Mouse (Mus musculus) midbrain, embryonic 14.5 days (tissue): ENCODE measurements around the gene C1rl. TPM values are rescaled to one million over a fixed set of nuclear protein-coding genes. Genes with fewer than 3 reads are reported as not detected.
"Not testable (repeated sequence)": the region's sequence is repeated elsewhere in the genome, so short reads cannot be mapped to it uniquely, and the experiment has no call there.

ENCODE experiments used
- ATAC-seq: fragments of 200-750 bp; cut with Nextera tagmentation; 2 replicates; pipeline ENCODE4 v1.8.0; 2017; ENCODE audit warnings: moderate number of reproducible peaks, moderate library complexity; ENCODE audit not compliant: low FRiP score, low TSS enrichment
- DNase-seq: peaks from one replicate; pipeline ENCODE4 v3.0.0-alpha.2; 2015
- H3K27ac ChIP-seq: fragments of 300-500 bp; sonication (generic); replicated peaks from 2 replicates; pipeline ENCODE4 v1.5.1; 2014; ENCODE audit warnings: mild to moderate bottlenecking, low read depth, low read length, moderate library complexity
- H3K27me3 ChIP-seq: fragments of 300-500 bp; sonication (generic); 2 replicates; pipeline ENCODE4 v1.6.1; 2014; ENCODE audit warnings: low read length, control low read depth, mixed read lengths; ENCODE audit not compliant: control insufficient read depth, insufficient read depth
- H3K36me3 ChIP-seq: fragments of 300-500 bp; sonication (generic); 2 replicates; pipeline ENCODE4 v1.6.1; 2014; ENCODE audit warnings: low read length, control low read depth; ENCODE audit not compliant: control insufficient read depth, insufficient read depth
- H3K4me1 ChIP-seq: fragments of 300-500 bp; sonication (generic); 2 replicates; pipeline ENCODE4 v1.6.1; 2014; ENCODE audit warnings: mild to moderate bottlenecking, antibody characterized with exemption, low read length, control low read depth; ENCODE audit not compliant: control insufficient read depth, insufficient read depth
- H3K4me2 ChIP-seq: fragments of 300-500 bp; sonication (generic); 2 replicates; pipeline ENCODE4 v1.6.1; 2014; ENCODE audit warnings: mild to moderate bottlenecking, low read length, moderate library complexity
- H3K4me3 ChIP-seq: fragments of 300-500 bp; sonication (generic); replicated peaks from 2 replicates; pipeline ENCODE4 v1.5.1; 2014; ENCODE audit warnings: low read depth, low read length
- H3K9ac ChIP-seq: fragments of 300-500 bp; sonication (generic); replicated peaks from 2 replicates; pipeline ENCODE4 v1.6.1; 2014; ENCODE audit warnings: mild to moderate bottlenecking, low read length, moderate library complexity
- H3K9me3 ChIP-seq: fragments of 300-500 bp; sonication (generic); 2 replicates; pipeline ENCODE4 v1.6.1; 2016; ENCODE audit warnings: low read length, control low read depth, mixed read lengths; ENCODE audit not compliant: control insufficient read depth
- WGBS: fragments of 180-500 bp; shearing (Covaris S2); extraction: QIAGEN DNeasy Blood & Tissue Kit; methylation state at CpG from one replicate; pipeline ENCODE4 v1.1.7; 2014; 5-methylcytosine and 5-hydroxymethylcytosine counted together
- polyA plus RNA-seq: library from polyadenylated mRNA; unstranded; fragments of >200 nt; fragmentation: Nextera tagmentation; extraction: Ambion mirVana; gene quantifications from 2 replicates; pipeline ENCODE4 v1.2.1, GENCODE M21; 2014

The C1rl gene
- polyA plus RNA-seq, 1 experiment from 2014 or later, result 0.09 TPM

DNA sequence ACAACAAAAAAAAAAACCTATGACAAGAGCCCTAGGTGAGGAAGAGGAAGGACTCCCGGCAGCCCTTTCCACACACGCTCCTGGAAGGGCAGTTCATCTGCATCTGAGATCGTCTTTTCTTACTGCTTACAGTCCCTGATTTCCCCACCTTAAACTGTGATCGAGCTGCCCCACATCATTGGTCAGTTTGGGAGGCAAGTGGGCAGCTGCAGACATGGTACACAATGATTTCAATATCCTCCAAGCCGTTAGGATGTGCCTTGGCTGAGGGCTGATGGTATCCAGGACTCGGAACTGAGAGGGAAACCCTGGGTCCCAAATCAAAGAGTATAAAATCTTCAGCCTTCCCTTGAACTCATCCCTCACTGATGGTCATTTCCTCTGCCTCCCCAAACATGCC, 27.6 kb upstream of the C1rl start:
- ATAC-seq (no peak), DNase-seq (no peak)
- Histone ChIP-seq H3K27me3 (no peaks in the 10 kb centered on the region), H3K36me3 (peaks cover 9% of the 10 kb centered on the region; the same call in 1 of the 2 replicates), H3K9me3 (no peaks in the 10 kb centered on the region), H3K27ac (peak overlapping the region; percentile 89), H3K9ac (peak overlapping the region; percentile 81), H3K4me3 (peak overlapping the region; percentile 67), H3K4me2 (peak overlapping the region; percentile 78), H3K4me1 (peaks cover 16% of the 10 kb centered on the region)
- WGBS, result 40% methylated on average over 6 of the region's 6 CpGs

DNA sequence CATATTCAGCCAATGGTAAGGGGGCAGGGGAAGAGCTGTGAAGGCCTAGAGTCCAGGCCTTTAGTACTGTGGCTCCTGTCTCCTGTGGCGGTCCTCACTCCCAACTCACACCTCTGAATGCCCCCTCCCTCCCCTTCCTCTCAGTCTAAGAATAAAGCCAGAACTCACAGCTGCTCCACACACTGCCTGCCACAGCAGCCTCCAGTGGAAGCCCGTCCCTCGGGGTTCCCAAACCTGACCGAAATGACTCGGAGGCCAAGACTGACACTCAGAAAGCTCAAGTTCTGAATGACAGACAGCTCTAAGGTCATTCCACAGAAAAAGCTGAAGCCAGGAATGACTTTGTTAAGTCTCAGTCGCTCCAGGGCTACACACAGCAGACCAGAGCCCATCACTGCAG, 27.2 kb upstream of the C1rl start:
- WGBS, result 73% methylated on average over 6 of the region's 6 CpGs
- no peaks in the 10 kb centered on the region for H3K27me3 ChIP-seq
- H3K27ac ChIP-seq, result 0 out of 2 replicates have a peak overlapping the region, but pooled peaks have one; percentile 89
- H3K4me2 ChIP-seq, result peak overlapping the region; percentile 78
- no peak overlapping the region for H3K9ac ChIP-seq
- H3K4me3 ChIP-seq, result peak overlapping the region; percentile 67; the same call in 1 of the 2 replicates
- no peaks in the 10 kb centered on the region for H3K9me3 ChIP-seq
- peaks cover 16% of the 10 kb centered on the region for H3K4me1 ChIP-seq
- DNase-seq (no peak), ATAC-seq (no peak)
- H3K36me3 ChIP-seq, result peaks cover 6% of the 10 kb centered on the region; the same call in 1 of the 2 replicates

DNA sequence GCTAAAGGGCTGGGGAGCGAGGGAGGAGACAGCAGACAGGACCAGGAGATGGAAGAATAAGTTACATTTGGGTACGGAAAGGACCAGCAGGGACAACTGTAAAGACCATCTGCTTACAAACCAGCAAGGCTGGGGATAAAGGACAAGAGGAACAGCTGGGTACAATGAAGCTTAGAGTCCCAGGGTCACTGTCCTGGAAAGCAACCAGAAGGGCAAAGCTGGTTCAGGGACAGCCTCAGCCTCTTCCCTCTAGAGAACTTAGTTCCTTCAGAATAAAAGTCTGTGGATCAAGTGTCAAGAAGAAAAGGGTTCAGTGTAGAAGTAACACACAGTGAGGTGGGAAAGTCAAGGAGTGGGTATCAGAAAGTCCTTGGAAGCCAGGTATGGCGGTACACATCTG, 21.8 kb upstream of the C1rl start:
- H3K27ac ChIP-seq, result no peak overlapping the region
- no peaks in the 10 kb centered on the region for H3K9me3 ChIP-seq
- WGBS, result 94% methylated on average over 3 of the region's 3 CpGs
- no peak overlapping the region for H3K4me3 ChIP-seq
- no peak for DNase-seq
- no peak overlapping the region for H3K9ac ChIP-seq
- H3K4me1 ChIP-seq, result no peaks in the 10 kb centered on the region
- H3K27me3 ChIP-seq, result no peaks in the 10 kb centered on the region
- H3K4me2 ChIP-seq, result no peak overlapping the region
- ATAC-seq, result no peak
- H3K36me3 ChIP-seq, result no peaks in the 10 kb centered on the region

DNA sequence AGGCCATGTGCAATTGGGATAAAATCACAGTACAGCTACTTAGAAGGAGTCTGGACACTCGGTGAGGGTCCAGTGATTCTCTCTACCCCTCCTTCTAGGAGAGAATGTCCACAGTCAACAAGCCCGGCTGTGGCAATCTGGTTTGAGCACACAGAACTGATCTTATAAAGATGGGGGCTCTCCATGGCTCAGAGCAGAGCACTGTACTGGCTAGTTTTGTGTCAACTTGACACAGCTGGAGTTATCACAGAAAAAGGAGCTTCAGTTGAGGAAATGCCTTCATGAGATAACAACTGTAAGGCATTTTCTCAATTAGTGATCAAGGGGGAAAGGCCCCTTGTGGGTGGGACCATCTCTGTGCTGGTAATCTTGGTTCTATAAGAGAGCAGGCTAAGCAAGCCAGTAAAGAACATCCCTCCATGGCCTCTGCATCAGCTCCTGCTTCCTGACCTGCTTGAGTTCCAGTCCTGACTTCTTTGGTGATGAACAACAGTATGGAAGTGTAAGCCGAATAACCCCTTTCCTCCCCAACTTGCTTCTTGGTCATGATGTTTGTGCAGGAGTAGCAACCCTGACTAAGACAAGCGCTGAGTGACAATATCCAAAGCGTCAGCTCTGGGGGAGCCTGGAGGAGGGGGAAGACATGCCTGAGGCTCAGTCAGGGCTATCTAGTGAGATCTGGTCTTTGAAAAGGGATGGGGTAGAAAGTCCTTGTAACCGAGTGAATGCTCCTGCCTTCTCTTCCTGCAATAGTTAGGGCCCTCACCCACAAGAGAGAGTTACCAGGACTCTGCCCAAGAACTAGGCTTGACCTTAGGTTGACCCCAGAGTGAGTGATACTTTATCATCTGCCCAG, 20.9 kb upstream of the C1rl start:
- H3K9ac ChIP-seq, H3K9me3 ChIP-seq, H3K36me3 ChIP-seq, H3K27me3 ChIP-seq, H3K4me2 ChIP-seq, DNase-seq, H3K4me1 ChIP-seq, H3K4me3 ChIP-seq, ATAC-seq, H3K27ac ChIP-seq: not testable (repeated sequence)
- 80% methylated on average over 6 of the region's 6 CpGs for WGBS

DNA sequence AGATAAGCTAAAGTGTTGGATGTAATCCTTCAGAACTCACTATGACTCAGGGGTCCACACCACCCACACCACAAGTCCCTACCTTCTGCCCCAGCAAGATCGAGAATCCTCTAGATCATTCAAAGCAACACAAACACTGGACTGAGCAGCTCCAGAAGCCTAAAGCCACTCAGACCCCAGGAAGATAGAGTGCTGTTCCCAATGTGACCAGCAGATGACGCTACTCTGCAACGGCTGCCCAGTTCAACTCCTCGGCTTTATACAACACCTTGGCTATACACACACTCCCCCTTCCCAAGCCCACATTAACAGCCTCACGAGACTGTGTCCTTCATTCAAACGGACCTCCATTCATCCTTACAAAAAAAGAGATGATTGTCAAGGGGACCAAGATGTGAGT, 20.1 kb upstream of the C1rl start:
- Histone ChIP-seq H3K4me1 (no peaks in the 10 kb centered on the region), H3K9ac (no peak overlapping the region), H3K27me3 (no peaks in the 10 kb centered on the region), H3K4me3 (no peak overlapping the region), H3K9me3 (no peaks in the 10 kb centered on the region), H3K36me3 (no peaks in the 10 kb centered on the region), H3K4me2 (no peak overlapping the region), H3K27ac (no peak overlapping the region)
- DNase-seq, result no peak
- no peak for ATAC-seq
- WGBS, result 26% methylated on average over 6 of the region's 6 CpGs

DNA sequence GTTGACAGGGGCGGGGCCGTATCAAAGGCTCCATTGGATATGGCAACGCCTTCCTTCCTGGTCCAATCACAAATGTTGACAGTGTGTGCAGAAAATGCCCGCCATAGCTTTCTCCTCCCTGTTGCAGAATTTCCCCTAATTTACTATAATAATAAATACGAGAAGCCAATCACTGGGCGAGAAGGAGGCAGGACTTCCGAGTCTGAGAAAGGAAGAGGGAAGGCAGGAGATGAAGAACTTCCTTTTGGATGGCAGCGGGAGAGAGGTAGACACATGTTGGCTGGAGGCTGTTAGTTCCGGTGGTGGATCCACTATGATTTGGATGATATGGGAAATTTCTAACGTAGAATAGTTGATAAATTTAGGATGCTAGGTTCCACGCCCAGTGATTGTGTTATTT, 18.3 kb upstream of the C1rl start:
- H3K27ac ChIP-seq, result no peak overlapping the region
- H3K9me3 ChIP-seq, result no peaks in the 10 kb centered on the region
- H3K27me3 ChIP-seq, result no peaks in the 10 kb centered on the region
- H3K4me3 ChIP-seq, result no peak overlapping the region
- ATAC-seq (no peak), DNase-seq (no peak)
- H3K4me1 ChIP-seq, result no peaks in the 10 kb centered on the region
- WGBS, result 85% methylated on average over 11 of the region's 11 CpGs
- H3K36me3 ChIP-seq, result no peaks in the 10 kb centered on the region
- no peak overlapping the region for H3K4me2 ChIP-seq
- no peak overlapping the region for H3K9ac ChIP-seq

DNA sequence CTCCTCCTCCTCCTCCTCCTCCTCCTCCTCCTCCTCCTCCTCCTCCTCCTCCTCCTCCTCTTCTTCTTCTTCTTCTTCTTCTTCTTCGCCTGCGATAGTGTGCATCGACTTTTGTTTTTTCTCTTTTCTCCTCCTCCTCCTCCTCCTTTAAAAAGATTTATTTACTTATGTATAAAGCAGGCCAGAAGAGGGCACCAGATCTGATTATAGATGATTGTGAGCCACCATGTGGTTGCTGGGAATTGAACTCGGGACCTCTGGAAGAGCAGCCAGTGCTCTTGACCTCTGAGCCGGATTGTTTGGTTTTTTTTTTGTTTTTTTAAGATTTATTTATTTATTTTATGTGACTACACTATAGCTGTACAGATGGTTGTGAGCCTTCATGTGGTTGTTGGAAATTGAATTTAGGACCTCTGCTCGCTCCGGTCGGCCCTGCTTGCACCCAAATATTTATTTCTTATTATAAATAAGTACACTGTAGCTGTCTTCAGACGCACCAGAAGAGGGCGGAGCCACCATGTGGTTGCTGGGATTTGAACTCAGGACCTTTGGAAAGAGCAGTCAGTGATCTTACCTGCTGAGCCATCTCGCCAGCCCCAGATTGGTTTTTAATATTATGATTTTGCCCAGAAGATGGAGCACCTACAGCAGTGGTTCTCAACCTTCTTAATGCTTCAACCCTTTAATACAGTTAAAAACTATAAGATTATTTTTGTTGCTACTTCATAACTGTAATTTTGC, 17.4 kb upstream of the C1rl start:
- H3K9me3 ChIP-seq, H3K27me3 ChIP-seq, H3K9ac ChIP-seq, ATAC-seq, DNase-seq, H3K4me2 ChIP-seq, H3K4me3 ChIP-seq, H3K27ac ChIP-seq, H3K36me3 ChIP-seq, H3K4me1 ChIP-seq: not testable (repeated sequence)
- 95% methylated on average over 8 of the region's 11 CpGs for WGBS

DNA sequence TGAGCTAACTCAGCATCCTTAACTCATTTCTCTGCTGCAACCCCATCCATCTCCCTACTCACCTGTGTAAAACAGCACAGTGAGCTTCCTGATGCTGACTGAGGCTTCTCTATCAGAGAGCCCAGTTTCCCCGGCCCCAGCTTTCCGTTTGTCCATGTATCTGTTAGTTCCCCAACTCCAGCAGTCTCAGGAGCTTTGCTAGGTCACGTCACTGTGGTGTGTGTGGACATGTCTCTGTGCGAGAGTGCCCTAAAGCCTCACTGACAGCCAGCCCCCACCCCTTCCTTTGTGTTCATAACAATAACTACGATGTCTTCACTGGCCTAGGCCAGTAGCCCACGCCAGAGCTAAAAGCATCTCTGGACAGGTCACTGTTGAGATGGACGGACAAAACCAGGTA, 16.7 kb upstream of the C1rl start:
- ATAC-seq (no peak), DNase-seq (no peak)
- Histone ChIP-seq H3K4me1 (no peaks in the 10 kb centered on the region), H3K9ac (no peak overlapping the region), H3K9me3 (no peaks in the 10 kb centered on the region), H3K4me2 (no peak overlapping the region), H3K36me3 (no peaks in the 10 kb centered on the region), H3K27me3 (no peaks in the 10 kb centered on the region), H3K27ac (no peak overlapping the region), H3K4me3 (no peak overlapping the region)
- WGBS, result 53% methylated on average over 7 of the region's 7 CpGs
